Mouse (Mus musculus) heart, embryonic 13.5 days (tissue): ENCODE measurements around the gene RPS10-NUDT3. TPM values are rescaled to one million over a fixed set of nuclear protein-coding genes. Genes with fewer than 3 reads are reported as not detected.

Experiments
- polyA plus RNA-seq: library from polyadenylated mRNA; unstranded; fragments of >200 nt; fragmentation: Nextera tagmentation; extraction: Ambion mirVana; gene quantifications from 2 replicates; pipeline ENCODE4 v1.2.1, GENCODE M21; 2015

RPS10-NUDT3 gene
- polyA plus RNA-seq, 1 experiment from 2014 or later: not detected

Other genes with a start within 250 kb of the RPS10-NUDT3 start
- gene Grm4, start 113.8 kb downstream of the RPS10-NUDT3 start, polyA plus RNA-seq: 0.03 and 0.08 TPM in 2 replicates
- 153 and 160 TPM in 2 replicates for gene Hmga1, start 78.7 kb downstream of the RPS10-NUDT3 start, polyA plus RNA-seq
- gene AI413582, start 69.5 kb downstream of the RPS10-NUDT3 start, polyA plus RNA-seq: 16.0 and 18.3 TPM in 2 replicates
- gene Nudt3, start 11.7 kb downstream of the RPS10-NUDT3 start, polyA plus RNA-seq: 98.8 and 108 TPM in 2 replicates
- gene Rps10, start 1.4 kb upstream of the RPS10-NUDT3 start, polyA plus RNA-seq: 600 and 606 TPM in 2 replicates
- 0.78 and 1.4 TPM in 2 replicates for gene Pacsin1, start 20.3 kb upstream of the RPS10-NUDT3 start, polyA plus RNA-seq
- gene Spdef, start 93.7 kb upstream of the RPS10-NUDT3 start, polyA plus RNA-seq: 0.15 and 0.18 TPM in 2 replicates
- gene D17Wsu92e, start 185.4 kb upstream of the RPS10-NUDT3 start, polyA plus RNA-seq: 13.1 and 13.4 TPM in 2 replicates
- gene Snrpc, start 202.9 kb upstream of the RPS10-NUDT3 start, polyA plus RNA-seq: 219 and 230 TPM in 2 replicates
- gene Uhrf1bp1, start 221.2 kb upstream of the RPS10-NUDT3 start, polyA plus RNA-seq: 3.1 TPM in 2 replicates